Mouse (Mus musculus) stomach, postnatal 0 days (tissue): ENCODE results near the gene Tspan7.

Experiments used
- CTCF ChIP-seq: IDR thresholded peaks from 2 replicates; pipeline ENCODE4 v1.5.1; 2016; ENCODE audit warnings: antibody characterized with exemption, low read depth, mild to moderate bottlenecking, moderate library complexity
- EP300 ChIP-seq: optimal IDR thresholded peaks from 2 replicates; pipeline ENCODE3; 2016; ENCODE audit warnings: antibody characterized with exemption

GRCm38 (mm10) chrX:10502616-10503015 is 17.7 kb downstream of the Tspan7 start:
- TF ChIP-seq CTCF (no peak), EP300 (no peak)
